Mouse (Mus musculus) skeletal muscle tissue, postnatal 0 days (tissue): ENCODE measurements around the gene Dnajc15. TPM values are rescaled to one million over a fixed set of nuclear protein-coding genes. Genes with fewer than 3 reads are reported as not detected.

Experiments used
- polyA plus RNA-seq: library from polyadenylated mRNA; unstranded; fragments of >200 nt; fragmentation: Nextera tagmentation; extraction: Ambion mirVana; gene quantifications from 2 replicates; pipeline ENCODE4 v1.2.1, GENCODE M21; 2015

Gene Dnajc15
- polyA plus RNA-seq = 129 and 136 TPM in 2 replicates

DNA sequence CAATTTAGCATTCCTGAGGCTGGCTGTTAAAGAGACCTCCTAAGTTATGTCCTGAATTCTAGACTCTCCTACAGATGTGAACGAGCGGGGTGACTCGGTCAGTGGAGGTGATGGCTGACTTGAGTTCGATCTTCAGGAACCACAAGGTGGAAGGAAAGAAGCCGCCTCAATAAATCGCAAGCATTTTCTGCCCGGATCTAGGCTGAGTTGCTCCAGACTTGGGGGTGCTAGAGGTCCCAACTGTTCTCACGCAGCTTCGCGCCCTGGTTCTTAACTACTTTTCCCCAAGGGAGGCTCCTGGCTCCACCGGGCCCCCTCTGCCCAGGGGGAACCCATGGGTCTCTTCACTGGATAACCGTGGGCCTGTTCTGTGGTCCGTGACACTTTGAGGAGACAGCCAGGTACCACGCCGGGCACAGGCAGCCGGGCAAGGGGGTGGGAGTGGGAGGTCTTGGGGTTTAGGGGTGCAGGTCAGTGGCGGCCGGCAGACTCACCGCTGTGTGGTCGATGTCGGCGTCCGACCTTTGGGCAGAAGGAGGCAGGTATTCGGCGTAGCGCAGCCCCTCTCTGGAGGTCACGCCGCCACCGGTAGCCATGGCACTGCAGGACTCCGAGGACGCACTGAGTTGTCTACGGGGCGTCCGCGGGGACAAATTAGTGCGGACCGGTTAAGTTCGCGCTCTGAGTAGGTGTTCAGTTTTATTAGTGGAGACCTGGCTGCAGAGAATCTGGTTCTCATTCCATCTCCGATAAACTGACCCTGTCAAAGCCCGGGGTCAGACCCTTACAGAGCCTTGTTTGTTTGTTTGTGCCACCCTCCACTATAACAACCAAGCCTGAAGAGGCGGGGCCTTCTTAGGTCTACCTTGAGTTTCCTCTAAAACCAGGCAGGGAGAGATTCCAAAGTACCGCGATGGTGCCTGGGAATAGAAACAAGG is at the start of gene Dnajc15:
TSS of gene Dnajc15 (minus strand) at position 822 of the 938 bp plus-strand sequence.

GRCm38 (mm10) chr14:77904171-77904762 is 29.3 kb upstream of the Dnajc15 start, which contains the start of gene Epsti1:
Gene Epsti1 (plus strand): TSS chr14:77904239.

Other genes starting within 250 kb of the Dnajc15 start
- gene Epsti1, start 29.1 kb upstream of the Dnajc15 start, polyA plus RNA-seq = 1.7 and 2.0 TPM in 2 replicates
- gene Fam216b, start 213.9 kb upstream of the Dnajc15 start, polyA plus RNA-seq = not detected in 2 replicates